ENCODE assay signal across 9 mouse cellular contexts in the genomic region with DNA sequence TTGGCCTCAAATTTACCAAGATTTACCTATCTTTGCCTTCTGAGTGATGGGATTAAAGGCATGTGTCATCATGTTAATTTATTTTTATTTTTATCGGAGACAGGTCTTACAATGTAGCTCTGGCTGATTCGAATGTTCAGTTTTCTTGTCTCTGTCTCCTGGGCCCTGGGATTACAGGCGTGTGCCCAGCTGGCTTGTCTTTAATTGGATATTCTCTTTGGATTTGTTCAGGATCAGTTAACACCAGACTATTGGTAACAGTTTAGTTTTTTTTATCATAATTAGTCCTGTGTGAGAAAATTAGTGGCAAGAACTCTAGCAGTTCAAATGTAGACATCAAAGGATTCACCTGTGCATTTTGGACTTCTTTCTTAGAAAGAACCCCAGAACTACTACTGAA. TPM values are rescaled to one million over a fixed set of nuclear protein-coding genes. Genes with fewer than 3 reads are reported as not detected.
A peak's percentile ranks its signal among the peaks of the same experiment; 100 is the strongest.
DNase-seq lines count a peak whose midpoint lies in the region; ATAC-seq and TF ChIP-seq lines count a peak whose summit lies in the region.
"Had no signal": no experiment of that assay in that cellular context is flagged by ENCODE, and none has a peak within 500 bp of the region (broad histone marks: within the 10 kb centered on the region; RNA-seq: fewer than 3 reads in every experiment).

No protein-coding gene starts in this region.

- peak overlapping the region; percentile 70; the same call in 1 of the 2 replicates for H3K4me2 ChIP-seq in kidney, embryonic 14.5 days (replicated peaks; ENCODE audit: low read depth, low read length)
- H3K4me2 ChIP-seq in kidney, embryonic 15.5 days = no peak overlapping the region; the same call in 1 of the 2 replicates
- H3K4me2 ChIP-seq in neural tube, embryonic 13.5 days = peak overlapping the region; percentile 59; the same call in 1 of the 2 replicates

- no peak for TF ChIP-seq EP300 in heart, adult 2 months (IDR thresholded peaks at IDR 0.05; ENCODE audit: insufficient read depth, low read depth, low read length)

- peaks cover 3% of the 10 kb centered on the region for H3K4me1 ChIP-seq in heart, adult 2 months (ENCODE audit: control insufficient read depth, insufficient read depth, low read length)
- H3K4me1 ChIP-seq in kidney, embryonic 14.5 days (ENCODE audit: control insufficient read depth, insufficient read depth, low read length) = no peaks in the 10 kb centered on the region
- peaks cover 12% of the 10 kb centered on the region for H3K4me1 ChIP-seq in kidney, embryonic 15.5 days
- H3K4me1 ChIP-seq in neural tube, embryonic 13.5 days (replicated peaks) = peaks cover 20% of the 10 kb centered on the region

- no peak for TF ChIP-seq POLR2A in heart, adult 2 months (IDR thresholded peaks at IDR 0.05; ENCODE audit: insufficient read depth, low read depth, low read length)

- H3K36me3 ChIP-seq in heart, adult 2 months (ENCODE audit: control insufficient read depth, insufficient read depth, low read length) = no peaks in the 10 kb centered on the region
- no peaks in the 10 kb centered on the region for H3K36me3 ChIP-seq in kidney, embryonic 14.5 days (ENCODE audit: control insufficient read depth, insufficient read depth, low read length)
- H3K36me3 ChIP-seq in kidney, embryonic 15.5 days = no peaks in the 10 kb centered on the region
- no peaks in the 10 kb centered on the region for H3K36me3 ChIP-seq in neural tube, embryonic 13.5 days

- no peak for TF ChIP-seq CTCF in heart, adult 2 months (IDR thresholded peaks at IDR 0.05)

- no peaks in the 10 kb centered on the region for H3K9me3 ChIP-seq in kidney, embryonic 14.5 days (ENCODE audit: control insufficient read depth, low read length)
- no peaks in the 10 kb centered on the region for H3K9me3 ChIP-seq in kidney, embryonic 15.5 days (replicated peaks)
- H3K9me3 ChIP-seq in neural tube, embryonic 13.5 days = no peaks in the 10 kb centered on the region

- intact Hi-C loops in heart, adult 2 months (cut with DNase I) = loop anchor here (2.0 to 5.0 kb wide), 3 partner anchors 159 to 371 kb away; no protein-coding TSS in a partner anchor
- intact Hi-C loops in heart, postnatal 25 days (cut with DNase I) = loop anchor here (5.0 kb wide), 3 partner anchors 80 to 370 kb away; no protein-coding TSS in a partner anchor

- ATAC-seq in kidney, embryonic 14.5 days (ENCODE audit: low FRiP score, low TSS enrichment) = no peak
- ATAC-seq in kidney, embryonic 15.5 days (replicated peaks; ENCODE audit: low FRiP score) = no peak
- no peak for ATAC-seq in neural tube, embryonic 13.5 days (ENCODE audit: low read depth)

- 97% methylated on average over 3 of the region's 3 CpGs for WGBS in heart, adult 2 months
- WGBS in kidney, embryonic 14.5 days = 91% methylated on average over 3 of the region's 3 CpGs
- WGBS in kidney, embryonic 15.5 days = 94% methylated on average over 3 of the region's 3 CpGs
- 43% methylated on average over 3 of the region's 3 CpGs for WGBS in neural tube, embryonic 13.5 days

- H3K27me3 ChIP-seq in heart, adult 2 months (ENCODE audit: control insufficient read depth, insufficient read depth, low read length) = no peaks in the 10 kb centered on the region
- no peaks in the 10 kb centered on the region for H3K27me3 ChIP-seq in kidney, embryonic 14.5 days (ENCODE audit: control insufficient read depth, insufficient read depth, low read length)
- no peaks in the 10 kb centered on the region for H3K27me3 ChIP-seq in kidney, embryonic 15.5 days
- no peaks in the 10 kb centered on the region for H3K27me3 ChIP-seq in neural tube, embryonic 13.5 days

- peak overlapping the region; percentile 49 for H3K27ac ChIP-seq in heart, adult 2 months
- H3K27ac ChIP-seq in kidney, embryonic 14.5 days (ENCODE audit: low read depth, low read length) = no peak overlapping the region
- H3K27ac ChIP-seq in kidney, embryonic 15.5 days = no peak overlapping the region
- H3K27ac ChIP-seq in neural tube, embryonic 13.5 days (replicated peaks) = no peak overlapping the region

- H3K79me2 ChIP-seq in heart, adult 2 months (replicated peaks; ENCODE audit: control insufficient read depth, insufficient read depth, low read length) = no peaks in the 10 kb centered on the region

- no peak overlapping the region for H3K9ac ChIP-seq in heart, adult 2 months (ENCODE audit: low read depth, low read length)
- H3K9ac ChIP-seq in kidney, embryonic 14.5 days (ENCODE audit: low read depth, low read length) = no peak overlapping the region
- no peak overlapping the region for H3K9ac ChIP-seq in kidney, embryonic 15.5 days
- H3K9ac ChIP-seq in neural tube, embryonic 13.5 days = no peak overlapping the region

- DNase-seq in heart, adult 2 months = no peak
- DNase-seq in heart, postnatal 25 days (ENCODE audit: low spot score) = no peak
- no peak for DNase-seq in neural tube, embryonic 10.5 days (ENCODE audit: extremely low spot score, low spot score)
- peak; percentile 55 for DNase-seq in retina, postnatal 1 day
- no peak for DNase-seq in adrenal gland, postnatal 36 days

- H3K4me3 ChIP-seq in heart, adult 2 months = no peak overlapping the region
- no peak overlapping the region for H3K4me3 ChIP-seq in kidney, embryonic 14.5 days (ENCODE audit: low read length)
- no peak overlapping the region for H3K4me3 ChIP-seq in kidney, embryonic 15.5 days (replicated peaks)
- no peak overlapping the region for H3K4me3 ChIP-seq in neural tube, embryonic 13.5 days

RNA-seq across cellular contexts. Expression of a gene that starts 0.6 kb away (rescaled TPM):
- 1 to 10 TPM; 8.4 to 9.5 TPM for total RNA-seq in heart, adult 2 months (2021)
- polyA plus RNA-seq in heart, adult 2 months (2012; rRNA removed) = 15.2 and 21.8 TPM in 2 replicates
- total RNA-seq in heart, postnatal 25 days (2021) = 10 to 100 TPM in 1 of 2 experiments, 1 to 10 TPM in 1; 8.4 to 10.3 TPM
- 13.3 and 17.7 TPM in 2 replicates for polyA plus RNA-seq in kidney, embryonic 14.5 days (2014; fragmentation: Nextera tagmentation; extraction: Ambion mirVana)
- 17.4 and 19.8 TPM in 2 replicates for polyA plus RNA-seq in kidney, embryonic 15.5 days (2015; fragmentation: Nextera tagmentation; extraction: Ambion mirVana)
- 7.3 and 7.6 TPM in 2 replicates for polyA plus RNA-seq in neural tube, embryonic 13.5 days (2015; fragmentation: Nextera tagmentation; extraction: Ambion mirVana)
- total RNA-seq in adrenal gland, postnatal 36 days (2021) = 10 to 100 TPM; 42.6 to 60.1 TPM

RNA-seq across cellular contexts. Expression of a gene that starts 45.4 kb away (rescaled TPM):
- total RNA-seq in heart, adult 2 months (2021) = 10 to 100 TPM; 22.2 to 23.2 TPM
- polyA plus RNA-seq in heart, adult 2 months (2012; rRNA removed) = 5.1 and 10.7 TPM in 2 replicates
- 10 to 100 TPM; 21.6 to 34.8 TPM for total RNA-seq in heart, postnatal 25 days (2021)
- 9.3 and 11.3 TPM in 2 replicates for polyA plus RNA-seq in kidney, embryonic 14.5 days (2014; fragmentation: Nextera tagmentation; extraction: Ambion mirVana)
- polyA plus RNA-seq in kidney, embryonic 15.5 days (2015; fragmentation: Nextera tagmentation; extraction: Ambion mirVana) = 8.0 and 8.1 TPM in 2 replicates
- polyA plus RNA-seq in neural tube, embryonic 13.5 days (2015; fragmentation: Nextera tagmentation; extraction: Ambion mirVana) = 43.1 and 43.3 TPM in 2 replicates
- total RNA-seq in adrenal gland, postnatal 36 days (2021) = 10 to 100 TPM; 13.3 to 16.9 TPM

RNA-seq across cellular contexts. Expression of a gene that starts 48.7 kb away (rescaled TPM):
- 1 to 10 TPM in 1 of 2 experiments, under 1 TPM in 1; 0.76 to 1.2 TPM for total RNA-seq in heart, adult 2 months (2021)
- polyA plus RNA-seq in heart, adult 2 months (2012; rRNA removed) = 3.2 and 3.3 TPM in 2 replicates
- total RNA-seq in heart, postnatal 25 days (2021) = 1 to 10 TPM in 1 of 2 experiments, under 1 TPM in 1; 0.98 to 1.4 TPM
- polyA plus RNA-seq in kidney, embryonic 14.5 days (2014; fragmentation: Nextera tagmentation; extraction: Ambion mirVana) = 0.79 and 1.6 TPM in 2 replicates
- 2.2 and 2.6 TPM in 2 replicates for polyA plus RNA-seq in kidney, embryonic 15.5 days (2015; fragmentation: Nextera tagmentation; extraction: Ambion mirVana)
- 0.69 and 0.74 TPM in 2 replicates for polyA plus RNA-seq in neural tube, embryonic 13.5 days (2015; fragmentation: Nextera tagmentation; extraction: Ambion mirVana)
- total RNA-seq in adrenal gland, postnatal 36 days (2021) = 1 to 10 TPM in 1 of 2 experiments, under 1 TPM in 1; 0.56 to 1.1 TPM
- total RNA-seq: monocyte, adult 5-6 weeks had no signal
